Mouse (Mus musculus): ENCODE measurements around the gene Thap11.

- TF ChIP-seq CTCF (IDR thresholded peaks at IDR 0.05; ENCODE audit: low read depth) (0 out of 2 replicates have a peak, but pooled peaks have one; percentile 6), EP300 (IDR thresholded peaks at IDR 0.05; ENCODE audit: low read depth) (0 out of 2 replicates have a peak, but pooled peaks have one; percentile 47)
Observed at GRCm38 (mm10) chr8:105855248-105856167, 576 bp downstream of the Thap11 start.
